Mouse (Mus musculus) CH12.LX (cell line): ENCODE measurements around the gene Uqcrq. TPM values are rescaled to one million over a fixed set of nuclear protein-coding genes. Genes with fewer than 3 reads are reported as not detected.

Experiments used
- DNase-seq: peaks from one replicate; pipeline ENCODE4 v3.0.0-alpha.2; 2013; ENCODE audit errors: extremely low read depth
- H3K27ac ChIP-seq: 2 replicates; pipeline ENCODE4 v1.5.1; 2012; ENCODE audit warnings: low read depth, mild to moderate bottlenecking, control low read depth, moderate library complexity; ENCODE audit not compliant: insufficient read depth
- H3K27me3 ChIP-seq: replicated peaks from 2 replicates; pipeline ENCODE3; 2012; ENCODE audit warnings: inconsistent platforms
- H3K36me3 ChIP-seq, 2 experiments: replicated peaks in 1 of 2; 2 replicates each; pipeline versions ENCODE3 to v1.6.1; 2012; ENCODE audit warnings: inconsistent platforms in 1 of 2, low read length in 1 of 2, mild to moderate bottlenecking in 1 of 2, mixed read lengths in 1 of 2, moderate library complexity in 1 of 2; ENCODE audit not compliant: control insufficient read depth in 1 of 2, insufficient read depth in 1 of 2
- H3K4me1 ChIP-seq, 2 experiments: 2 replicates each; pipeline ENCODE4 v1.6.1; 2012; ENCODE audit warnings: inconsistent platforms in 1 of 2, moderate library complexity in 1 of 2; ENCODE audit not compliant: insufficient read depth in 2 of 2, control insufficient read depth in 1 of 2
- H3K4me2 ChIP-seq: 2 replicates; pipeline ENCODE4 v1.6.1; 2012; ENCODE audit warnings: low read depth, mild to moderate bottlenecking, control low read depth; ENCODE audit not compliant: poor library complexity, insufficient read depth, severe bottlenecking
- H3K4me3 ChIP-seq, 3 experiments: fragments of 150-350 bp in 1 of 3; sonication (generic) in 1 of 3; replicated peaks in 1 of 3; 2 replicates each; pipeline versions ENCODE3 to v1.5.1; 2011 to 2012; ENCODE audit warnings: low read depth in 2 of 3, low read length in 2 of 3, mild to moderate bottlenecking in 2 of 3, moderate library complexity in 2 of 3, control low read depth in 1 of 3, improper control_type of control experiment in 1 of 3, inconsistent platforms in 1 of 3, mixed read lengths in 1 of 3; ENCODE audit not compliant: poor library complexity in 1 of 3
- H3K79me2 ChIP-seq: replicated peaks from 2 replicates; pipeline ENCODE4 v1.6.1; 2012; ENCODE audit warnings: mild to moderate bottlenecking, moderate library complexity; ENCODE audit not compliant: control insufficient read depth, poor library complexity, insufficient read depth, severe bottlenecking; ENCODE audit errors: extremely low read depth
- H3K9ac ChIP-seq: 2 replicates; pipeline ENCODE4 v1.6.1; 2012; ENCODE audit warnings: low read depth, mild to moderate bottlenecking, control low read depth, moderate library complexity; ENCODE audit not compliant: insufficient read depth
- H3K9me3 ChIP-seq: replicated peaks from 2 replicates; pipeline ENCODE3; 2012; ENCODE audit warnings: low read length, inconsistent platforms, mixed read lengths
- EP300 ChIP-seq: IDR thresholded peaks from 2 replicates; pipeline ENCODE4 v1.6.1; 2011; ENCODE audit warnings: low read length, improper control_type of control experiment
- ETS1 ChIP-seq: conservative IDR thresholded peaks from 2 replicates; pipeline ENCODE4 v1.6.1; 2012; ENCODE audit warnings: low read depth, mild to moderate bottlenecking, inconsistent platforms, low read length, improper control_type of control experiment, moderate library complexity
- IRF4 ChIP-seq: IDR thresholded peaks from 2 replicates; pipeline ENCODE4 v1.6.1; 2014; ENCODE audit warnings: low read depth, mild to moderate bottlenecking, inconsistent platforms, low read length, improper control_type of control experiment
- JUND ChIP-seq: conservative IDR thresholded peaks from 2 replicates; pipeline ENCODE4 v1.6.1; 2011; ENCODE audit warnings: low read depth, low read length, improper control_type of control experiment
- MAFK ChIP-seq: IDR thresholded peaks from 2 replicates; pipeline ENCODE4 v1.6.1; 2011; ENCODE audit warnings: low read length, improper control_type of control experiment; ENCODE audit not compliant: insufficient replicate concordance
- MAZ ChIP-seq: IDR thresholded peaks from 2 replicates; pipeline ENCODE4 v1.6.1; 2012; ENCODE audit warnings: low read depth, mild to moderate bottlenecking, inconsistent platforms, low read length, improper control_type of control experiment, moderate library complexity
- MXI1 ChIP-seq: IDR thresholded peaks from 2 replicates; pipeline ENCODE4 v1.6.1; 2011; ENCODE audit warnings: mild to moderate bottlenecking, low read depth, low read length, improper control_type of control experiment
- MYC ChIP-seq: IDR thresholded peaks from 2 replicates; pipeline ENCODE4 v1.6.1; 2011; ENCODE audit warnings: low read depth, mild to moderate bottlenecking, improper control_type of control experiment, low read length
- POLR2A ChIP-seq: IDR thresholded peaks from 2 replicates; pipeline ENCODE4 v1.6.1; 2011; ENCODE audit warnings: low read depth, mild to moderate bottlenecking, improper control_type of control experiment, low read length
- POLR2AphosphoS2 ChIP-seq: IDR thresholded peaks from 2 replicates; pipeline ENCODE4 v1.6.1; 2011; ENCODE audit warnings: low read depth, low read length, improper control_type of control experiment
- TBP ChIP-seq: conservative IDR thresholded peaks from 2 replicates; pipeline ENCODE4 v1.6.1; 2011; ENCODE audit warnings: low read depth, low read length, improper control_type of control experiment
- TCF12 ChIP-seq: IDR thresholded peaks from 2 replicates; pipeline ENCODE4 v1.6.1; 2014; ENCODE audit warnings: low read depth, mild to moderate bottlenecking, inconsistent platforms, low read length, improper control_type of control experiment
- USF1 ChIP-seq: IDR thresholded peaks from 2 replicates; pipeline ENCODE4 v1.6.1; 2014; ENCODE audit warnings: low read depth, mild to moderate bottlenecking, inconsistent platforms, low read length, improper control_type of control experiment
- ZC3H11A ChIP-seq: IDR thresholded peaks from 2 replicates; pipeline ENCODE4 v1.6.1; 2012; ENCODE audit warnings: low read depth, mild to moderate bottlenecking, inconsistent platforms, low read length, improper control_type of control experiment
- ZKSCAN1 ChIP-seq: IDR thresholded peaks from 2 replicates; pipeline ENCODE4 v1.6.1; 2012; ENCODE audit warnings: low read depth, inconsistent platforms, low read length, improper control_type of control experiment, borderline replicate concordance
- ZMIZ1 ChIP-seq: IDR thresholded peaks from 2 replicates; pipeline ENCODE4 v1.6.1; 2012; ENCODE audit warnings: low read depth, mild to moderate bottlenecking, inconsistent platforms, low read length, improper control_type of control experiment
- ZNF384 ChIP-seq: IDR thresholded peaks from 2 replicates; pipeline ENCODE4 v1.6.1; 2012; ENCODE audit warnings: low read depth, low read length, improper control_type of control experiment, inconsistent platforms
- dilution Hi-C: fragments of 300-500 bp; cut with MboI; formaldehyde crosslinking; loops from 2 replicates; pipeline ENCODE4 v1.14.3; 2020; ENCODE audit warnings: low sequenced_read_pairs; ENCODE audit not compliant: extremely low pct_unique_long_range_greater_than_20kb, extremely low pct_ligation_motif_present
- in situ Hi-C: fragments of 300-500 bp; cut with MboI; formaldehyde crosslinking; loops from 3 replicates; pipeline ENCODE4 v1.14.3; 2019; ENCODE audit warnings: low sequenced_read_pairs, low pct_ligation_motif_present, low pct_unique_long_range_greater_than_20kb, mixed read lengths
- polyA plus RNA-seq: library from polyadenylated mRNA; unstranded; fragments of >175 nt; gene quantifications from 2 replicates; pipeline ENCODE4 v1.2.1, GENCODE M21; 2012; ENCODE audit warnings: low read depth; ENCODE audit not compliant: insufficient read length
- total RNA-seq, 2 experiments: library from RNA; depleted of rRNA; stranded (reverse); fragments of 300-350 nt in 1 of 2; fragments of >200 nt in 1 of 2; gene quantifications; 2 replicates each; pipeline ENCODE4 v1.2.3; 2012 to 2014

Uqcrq gene
- total and polyA plus RNA-seq, 3 experiments: 120 to 765 (median 168) TPM

GRCm38 (mm10) chr11:53424826-53425225, 5.8 kb downstream of the Uqcrq start:
- Histone ChIP-seq H3K27me3 (no peaks in the 10 kb centered on the region), H3K9ac (no peak overlapping the region), H3K36me3 (peaks cover 20 to 70% of the 10 kb centered on the region in 2 experiments), H3K4me2 (no peak overlapping the region), H3K4me1 (peaks cover 6 to 14% of the 10 kb centered on the region in 2 experiments)
- in situ Hi-C loops: no loop called here
- TF ChIP-seq ZNF384: no peak
- no peak for TF ChIP-seq ZC3H11A
- TF ChIP-seq POLR2AphosphoS2: no peak
- no peak for TF ChIP-seq TBP
- TF ChIP-seq ZMIZ1: no peak
- TF ChIP-seq IRF4: no peak
- no peak for TF ChIP-seq TCF12
- no peak for TF ChIP-seq MXI1
- no peak for TF ChIP-seq POLR2A
- no peak for TF ChIP-seq ZKSCAN1
- TF ChIP-seq MAFK: no peak
- TF ChIP-seq MYC: no peak
- TF ChIP-seq EP300: no peak
- no peak for TF ChIP-seq JUND
- TF ChIP-seq MAZ: no peak
- TF ChIP-seq USF1: no peak
- TF ChIP-seq, all 38 proteins: peak for 0
- Histone ChIP-seq H3K27ac (no peak overlapping the region), H3K79me2 (peaks cover 11% of the 10 kb centered on the region), H3K4me3 (no peak overlapping the region), H3K9me3 (no peaks in the 10 kb centered on the region)
- DNase-seq: no peak
- dilution Hi-C loops: no loop called here

- H3K4me2 ChIP-seq: no peak within 1 kb of the TSS
- in situ Hi-C loops: no loop called here
- DNase-seq: no peak
- dilution Hi-C loops: no loop called here
- no peak for TF ChIP-seq ETS1
- TF ChIP-seq POLR2AphosphoS2: no peak
- TF ChIP-seq EP300: no peak
- H3K9ac ChIP-seq: no peak within 1 kb of the TSS
- H3K36me3 ChIP-seq: peaks cover 19 to 72% of the 10 kb centered on the region in 2 experiments
- H3K79me2 ChIP-seq: no peaks in the 10 kb centered on the region
- H3K27me3 ChIP-seq: no peaks in the 10 kb centered on the region
- H3K9me3 ChIP-seq: no peaks in the 10 kb centered on the region
- no peaks in the 10 kb centered on the region for H3K4me1 ChIP-seq
- no peak within 1 kb of the TSS for H3K27ac ChIP-seq
- H3K4me3 ChIP-seq: no peak within 1 kb of the TSS
These were observed 7.6 kb downstream of the Uqcrq start, which contains the start of gene Leap2 for GRCm38 (mm10) chr11:53423036-53423435. Gene Leap2, minus strand, starts transcription at chr11:53423170.
